Mouse (Mus musculus) liver, postnatal 0 days (tissue): ENCODE data around the gene Ndufs4.

Experiments
- CTCF ChIP-seq: sonication (generic); IDR thresholded peaks from 2 replicates; pipeline ENCODE4 v1.5.1; 2016; ENCODE audit warnings: antibody characterized with exemption, low read depth
- EP300 ChIP-seq: IDR thresholded peaks from 2 replicates; pipeline ENCODE4 v1.6.1; 2016; ENCODE audit warnings: antibody characterized with exemption, low read depth, mild to moderate bottlenecking

- no peak for TF ChIP-seq CTCF
- no peak for TF ChIP-seq EP300
Measured at GRCm38 (mm10) chr13:114314953-114315352, 73.1 kb downstream of the Ndufs4 start.
